Mouse (Mus musculus) effector memory CD4-positive, alpha-beta T cell, adult 5 months (primary cell): ENCODE data around the gene Defb6. TPM values are rescaled to one million over a fixed set of nuclear protein-coding genes. Genes with fewer than 3 reads are reported as not detected.

ENCODE experiments used
- polyA plus RNA-seq: library from polyadenylated mRNA; unstranded; fragments of 100-300 nt; shearing (Covaris generic); gene quantifications from one replicate; pipeline ENCODE4 v1.2.1, GENCODE M21; 2017

Defb6 gene
- polyA plus RNA-seq: not detected

DNA sequence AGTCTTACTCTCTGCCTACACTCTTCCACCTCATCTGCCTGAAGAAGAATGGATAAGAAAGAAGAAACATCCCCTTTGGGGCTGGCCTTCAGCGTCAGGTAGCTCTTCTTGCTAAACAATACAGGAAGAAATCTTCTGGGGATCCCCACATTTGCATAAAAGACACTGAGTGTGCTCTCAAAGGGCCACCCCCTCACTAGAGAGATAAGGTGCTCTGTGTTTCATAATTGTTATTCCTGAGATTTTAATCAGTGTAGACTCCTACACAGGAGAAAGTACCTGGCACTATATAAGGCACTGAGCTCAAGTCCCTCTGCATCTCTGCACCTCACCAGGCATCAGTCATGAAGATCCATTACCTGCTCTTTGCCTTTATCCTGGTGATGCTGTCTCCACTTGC, at the start of gene Defb6:
TSS of gene Defb6 (plus strand) at position 318 of the 400 bp plus-strand sequence.

DNA sequence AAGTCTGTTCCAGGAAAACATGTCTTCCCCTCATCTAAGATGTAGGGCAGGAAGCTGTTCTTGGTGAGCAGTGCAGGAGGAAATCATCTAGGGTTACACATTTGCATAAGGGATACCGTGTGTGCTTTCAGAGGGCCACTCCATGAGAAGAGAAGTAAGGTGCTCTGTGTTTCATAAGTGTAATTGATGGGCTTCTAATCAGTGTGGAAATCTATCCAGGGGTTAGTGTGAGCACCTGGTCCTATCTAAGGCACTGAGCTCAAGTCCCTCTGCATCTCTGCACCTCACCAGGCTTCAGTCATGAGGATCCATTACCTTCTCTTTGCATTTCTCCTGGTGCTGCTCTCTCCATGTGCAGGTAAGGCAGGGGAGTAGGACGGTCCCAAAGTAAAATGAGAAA, 14.3 kb downstream of the Defb6 start, which contains the start of gene Defb46:
TSS of gene Defb46 (plus strand) at position 301 of the 400 bp plus-strand sequence.

DNA sequence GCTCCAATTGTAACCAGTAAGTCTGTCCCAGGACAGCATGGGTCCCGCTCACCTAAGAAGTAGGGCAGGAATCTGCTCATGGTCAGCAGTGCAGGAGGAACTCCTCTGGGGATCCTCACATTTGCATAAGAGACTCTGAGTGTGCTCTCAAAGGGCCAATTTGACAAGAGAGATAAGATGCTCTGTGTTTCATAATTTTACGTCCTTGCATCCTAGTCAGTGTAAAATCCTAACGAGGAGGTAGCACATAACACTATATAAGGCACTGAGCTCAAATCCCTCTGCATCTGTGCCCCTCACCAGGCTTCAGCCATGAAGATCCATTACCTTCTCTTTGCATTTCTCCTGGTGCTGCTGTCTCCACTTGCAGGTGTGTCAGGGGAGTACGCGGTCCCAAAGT, 22.0 kb downstream of the Defb6 start, which contains the start of gene Defb5:
TSS of gene Defb5 (plus strand) at position 301 of the 400 bp plus-strand sequence.

Other genes with a start within 250 kb of the Defb6 start
- gene Defb40, start 247.2 kb upstream of the Defb6 start, polyA plus RNA-seq: not detected
- not detected for gene Defb37, start 234.4 kb upstream of the Defb6 start, polyA plus RNA-seq
- gene Defb38, start 198.9 kb upstream of the Defb6 start, polyA plus RNA-seq: not detected
- gene Defb39, start 160.7 kb upstream of the Defb6 start, polyA plus RNA-seq: not detected
- not detected for gene Defb12, start 110.6 kb upstream of the Defb6 start, polyA plus RNA-seq
- not detected for gene Defb34, start 101.7 kb upstream of the Defb6 start, polyA plus RNA-seq
- not detected for gene Gm45826, start 84.7 kb upstream of the Defb6 start, polyA plus RNA-seq
- not detected for gene Defb14, start 31.1 kb upstream of the Defb6 start, polyA plus RNA-seq
- gene Defb4, start 26.8 kb upstream of the Defb6 start, polyA plus RNA-seq: not detected
- gene Defb46, start 14.4 kb downstream of the Defb6 start, polyA plus RNA-seq: not detected
- not detected for gene Defb5, start 22.1 kb downstream of the Defb6 start, polyA plus RNA-seq
- not detected for gene Defb3, start 67.9 kb downstream of the Defb6 start, polyA plus RNA-seq
- gene Defb8, start 222.1 kb downstream of the Defb6 start, polyA plus RNA-seq: not detected